Mouse (Mus musculus): ENCODE results near the gene Rbm48.

DNA sequence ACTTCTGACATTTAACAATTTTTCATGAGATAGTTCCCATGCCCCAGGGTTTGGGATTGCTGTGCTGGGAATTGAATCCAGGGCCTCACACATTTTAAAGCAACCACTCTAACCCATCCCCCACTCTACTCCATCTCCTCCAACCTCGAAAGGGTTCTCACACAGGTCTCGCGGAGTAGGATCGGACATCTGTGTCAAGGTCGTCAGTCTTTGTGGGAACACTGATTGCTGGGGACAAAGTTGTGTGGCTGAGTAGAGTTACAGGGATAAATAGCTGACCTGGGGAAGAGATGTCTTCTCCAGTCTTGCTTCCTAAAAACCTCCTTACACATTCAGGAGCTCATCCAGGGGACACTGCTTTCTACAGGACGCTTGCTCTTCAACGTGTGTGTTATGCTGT lies 17.3 kb downstream of the Rbm48 start:
- TF ChIP-seq POLR2A (IDR thresholded peaks at IDR 0.05; ENCODE audit: control insufficient read depth, low read depth, low read length), result no peak
- TF ChIP-seq CTCF (IDR thresholded peaks at IDR 0.05; ENCODE audit: control insufficient read depth, insufficient read depth, insufficient replicate concordance, low read depth, low read length), result no peak
